Mouse (Mus musculus): ENCODE results near the gene Retreg1. TPM values are rescaled to one million over a fixed set of nuclear protein-coding genes. Genes with fewer than 3 reads are reported as not detected.

Gene Retreg1
- total and polyA plus RNA-seq, 3 experiments, result 17.5 to 28.7 (median 19.0) TPM

DNA sequence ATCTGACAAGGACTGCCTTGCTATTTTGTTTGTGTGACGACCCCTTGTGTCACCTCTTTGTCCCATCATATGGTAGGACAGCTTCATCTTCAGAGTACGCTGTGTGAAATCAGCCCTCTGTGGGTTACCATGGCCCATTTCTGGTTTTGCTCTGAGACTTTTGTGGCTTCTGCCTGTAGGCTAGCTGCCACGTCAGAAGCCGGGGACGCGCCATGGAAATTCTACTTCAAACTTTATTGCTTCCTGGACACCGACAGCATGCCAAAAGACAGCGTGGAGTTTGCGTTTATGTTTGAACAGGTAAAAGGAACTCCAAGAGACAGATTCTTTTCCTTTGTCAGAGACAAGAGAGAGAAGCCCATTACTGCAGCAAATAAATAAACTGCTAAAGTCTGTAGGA, 36.1 kb upstream of the Retreg1 start (continued):
- no peak for TF ChIP-seq ZNF384 (IDR thresholded peaks at IDR 0.05; ENCODE audit: low read depth, low read length)
- TF ChIP-seq PAX5 (IDR thresholded peaks at IDR 0.05; ENCODE audit: low read length), result no peak
- no peak for TF ChIP-seq GABPA (IDR thresholded peaks at IDR 0.05; ENCODE audit: insufficient replicate concordance, low read depth, low read length)
- no peak for TF ChIP-seq MAZ (IDR thresholded peaks at IDR 0.05; ENCODE audit: low read depth, low read length)
- TF ChIP-seq IRF4 (IDR thresholded peaks at IDR 0.05; ENCODE audit: low read depth, low read length), result no peak

DNA sequence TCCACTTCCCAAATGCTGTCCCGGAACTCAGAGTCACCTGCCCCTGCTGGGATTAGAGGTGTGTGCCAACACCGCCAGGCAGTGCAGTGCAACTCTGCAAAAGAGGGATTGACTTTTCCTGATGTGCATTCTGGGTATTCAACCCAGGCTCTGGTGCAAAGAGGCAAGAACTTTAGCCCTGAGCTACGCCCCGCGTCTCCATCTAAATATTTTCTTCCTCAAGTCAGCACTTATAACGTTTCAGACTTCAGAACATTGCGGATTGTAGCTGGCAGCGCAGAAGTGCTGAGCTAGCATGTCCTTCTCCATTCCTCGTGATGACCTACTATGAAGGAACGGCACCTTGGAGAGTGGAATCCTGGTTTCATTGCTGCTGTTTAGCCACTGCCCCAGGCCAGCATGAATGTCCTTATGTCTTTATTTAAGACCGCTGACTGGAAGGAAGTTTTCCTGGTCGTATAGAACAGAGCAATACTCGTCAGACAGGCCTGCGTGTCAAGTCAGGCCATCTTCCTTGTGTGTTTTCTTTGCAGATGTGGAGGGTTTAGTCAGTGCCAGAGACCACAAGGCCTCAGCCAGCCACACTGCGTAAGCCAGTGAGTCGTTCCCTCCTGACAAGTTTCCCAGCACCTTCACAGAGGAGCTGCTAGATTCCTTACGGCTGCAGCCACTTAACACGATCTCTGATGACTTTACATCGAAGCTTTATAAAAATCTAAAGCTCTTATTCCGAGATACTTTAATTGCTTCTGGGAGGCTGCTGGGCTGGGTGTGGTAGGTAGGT, 34.1 kb upstream of the Retreg1 start:
- DNase-seq (ENCODE audit: extremely low read depth), result no peak
- H3K27me3 ChIP-seq (replicated peaks), result no peaks in the 10 kb centered on the region
- H3K9ac ChIP-seq (ENCODE audit: insufficient read depth, low read depth), result no peak overlapping the region
- H3K4me1 ChIP-seq (ENCODE audit: control insufficient read depth in 1 of 2, insufficient read depth in 2 of 2), result peaks cover 17 to 30% of the 10 kb centered on the region in 2 experiments
- dilution Hi-C loops (cut with MboI; ENCODE audit: extremely low pct_ligation_motif_present, extremely low pct_unique_long_range_greater_than_20kb, low sequenced_read_pairs), result no loop called here
- in situ Hi-C loops (cut with MboI; ENCODE audit: low pct_ligation_motif_present, low pct_unique_long_range_greater_than_20kb, low sequenced_read_pairs), result loop anchor here (5.0 kb wide), 2 partner anchors 148 to 518 kb away; no protein-coding TSS in a partner anchor
- H3K4me3 ChIP-seq (replicated peaks in 1 of 3; ENCODE audit: low read depth in 2 of 3, low read length in 2 of 3, poor library complexity in 1 of 3), result no peak overlapping the region
- peaks cover 48 to 75% of the 10 kb centered on the region in 2 experiments for H3K36me3 ChIP-seq (replicated peaks in 1 of 2; ENCODE audit: control insufficient read depth in 1 of 2, insufficient read depth in 1 of 2, low read length in 1 of 2)
- H3K9me3 ChIP-seq (replicated peaks; ENCODE audit: low read length), result no peaks in the 10 kb centered on the region
- no peak for TF ChIP-seq MXI1 (IDR thresholded peaks at IDR 0.05; ENCODE audit: low read depth, low read length)
- no peak for TF ChIP-seq ZMIZ1 (IDR thresholded peaks at IDR 0.05; ENCODE audit: low read depth, low read length)
- no peak for TF ChIP-seq NELFE (IDR thresholded peaks at IDR 0.05; ENCODE audit: low read depth, low read length)
- no peak for TF ChIP-seq GABPA (IDR thresholded peaks at IDR 0.05; ENCODE audit: insufficient replicate concordance, low read depth, low read length)
- no peak for TF ChIP-seq CTCF (conservative IDR thresholded peaks at IDR 0.05 in 1 of 2, IDR thresholded peaks at IDR 0.05 in 1 of 2; ENCODE audit: low read depth in 2 of 2, low read length in 2 of 2)
- TF ChIP-seq BHLHE40 (IDR thresholded peaks at IDR 0.05; ENCODE audit: low read depth, low read length), result no peak
- no peak for TF ChIP-seq JUND (conservative IDR thresholded peaks at IDR 0.05; ENCODE audit: low read depth, low read length)
- no peak for TF ChIP-seq SIN3A (IDR thresholded peaks at IDR 0.05; ENCODE audit: low read length)
- TF ChIP-seq USF1 (IDR thresholded peaks at IDR 0.05; ENCODE audit: low read depth, low read length), result no peak
- TF ChIP-seq USF2 (conservative IDR thresholded peaks at IDR 0.05; ENCODE audit: low read depth, low read length), result no peak
- TF ChIP-seq ZNF384 (IDR thresholded peaks at IDR 0.05; ENCODE audit: low read depth, low read length), result no peak
- no peak for TF ChIP-seq POLR2AphosphoS2 (IDR thresholded peaks at IDR 0.05; ENCODE audit: low read depth, low read length)
- no peak for TF ChIP-seq MEF2A (IDR thresholded peaks at IDR 0.05; ENCODE audit: borderline replicate concordance, low read depth, low read length)
- no peak for TF ChIP-seq NRF1 (IDR thresholded peaks at IDR 0.05; ENCODE audit: low read depth, low read length)
- no peak for TF ChIP-seq TBP (conservative IDR thresholded peaks at IDR 0.05; ENCODE audit: low read depth, low read length)
- TF ChIP-seq ETS1 (conservative IDR thresholded peaks at IDR 0.05; ENCODE audit: low read depth, low read length), result no peak
- TF ChIP-seq MYC (IDR thresholded peaks at IDR 0.05; ENCODE audit: low read depth, low read length), result no peak
- no peak for TF ChIP-seq ZKSCAN1 (IDR thresholded peaks at IDR 0.05; ENCODE audit: borderline replicate concordance, low read depth, low read length)
- TF ChIP-seq KAT2A (IDR thresholded peaks at IDR 0.05; ENCODE audit: insufficient replicate concordance, low read length), result no peak
- H3K4me2 ChIP-seq (ENCODE audit: insufficient read depth, low read depth, poor library complexity, severe bottlenecking), result no peak overlapping the region
- H3K27ac ChIP-seq (ENCODE audit: insufficient read depth, low read depth), result no peak overlapping the region
- H3K79me2 ChIP-seq (replicated peaks; ENCODE audit: control insufficient read depth, extremely low read depth, insufficient read depth, poor library complexity, severe bottlenecking), result peaks cover 15% of the 10 kb centered on the region
